Mouse (Mus musculus) frontal cortex, postnatal 14 days (tissue): ENCODE results near the gene Igf2r.

Experiments used
- DNase-seq, 2 experiments: peaks; one replicate each; pipeline ENCODE4 v3.0.0; 2022; ENCODE audit warnings: low spot score in 2 of 2

The Igf2r gene

GRCm38 (mm10) chr17:12750591-12751170, 18.8 kb downstream of the Igf2r start:
- DNase-seq = no peak

GRCm38 (mm10) chr17:12749421-12750367, 19.8 kb downstream of the Igf2r start:
- no peak for DNase-seq

GRCm38 (mm10) chr17:12745761-12746160, 23.7 kb downstream of the Igf2r start:
- DNase-seq = no peak

- no peak for DNase-seq
Measured at GRCm38 (mm10) chr17:12744071-12744470, 25.4 kb downstream of the Igf2r start.

- no peak for DNase-seq
Measured at GRCm38 (mm10) chr17:12742151-12742908, 27.1 kb downstream of the Igf2r start.

GRCm38 (mm10) chr17:12741218-12741968, 28.1 kb downstream of the Igf2r start:
- DNase-seq = peak in 1 of 2 experiments; percentile 19

- no peak for DNase-seq
Measured at GRCm38 (mm10) chr17:12740317-12740716, 29.1 kb downstream of the Igf2r start.

GRCm38 (mm10) chr17:12739516-12739915, 29.9 kb downstream of the Igf2r start:
- DNase-seq = no peak

- no peak for DNase-seq
Measured at GRCm38 (mm10) chr17:12737934-12738333, 31.5 kb downstream of the Igf2r start.

- no peak for DNase-seq
Measured at GRCm38 (mm10) chr17:12734205-12734857, 35.1 kb downstream of the Igf2r start.

- DNase-seq = no peak
Measured at GRCm38 (mm10) chr17:12733128-12733527, 36.3 kb downstream of the Igf2r start.

- no peak for DNase-seq
Measured at GRCm38 (mm10) chr17:12728536-12728935, 40.9 kb downstream of the Igf2r start.

GRCm38 (mm10) chr17:12727748-12728147, 41.7 kb downstream of the Igf2r start:
- no peak for DNase-seq

- DNase-seq = no peak
Measured at GRCm38 (mm10) chr17:12725871-12726270, 43.6 kb downstream of the Igf2r start.

- no peak for DNase-seq
Measured at GRCm38 (mm10) chr17:12724767-12725744, 44.4 kb downstream of the Igf2r start.

GRCm38 (mm10) chr17:12723986-12724766, 45.3 kb downstream of the Igf2r start:
- DNase-seq = no peak

GRCm38 (mm10) chr17:12722622-12723021, 46.8 kb downstream of the Igf2r start:
- no peak for DNase-seq

- DNase-seq = no peak
Measured at GRCm38 (mm10) chr17:12721118-12721886, 48.2 kb downstream of the Igf2r start.
